Mouse (Mus musculus): Measurements from ENCODE around the gene Olfr603. TPM values are rescaled to one million over a fixed set of nuclear protein-coding genes. Genes with fewer than 3 reads are reported as not detected.
"Not testable (repeated sequence)": the region's sequence is repeated elsewhere in the genome, so short reads cannot be mapped to it uniquely, and the experiment has no call there.

The Olfr603 gene
- polyA plus RNA-seq (2016; fragmentation: Nextera tagmentation; extraction: Ambion mirVana), result not detected in 2 replicates

GRCm38 (mm10) chr7:103386077-103386476 is at the start of gene Olfr603:
Gene Olfr603, minus strand, starts transcription at chr7:103386177.
- no peak for ATAC-seq (ENCODE audit: insufficient number of reproducible peaks, insufficient read depth, low FRiP score, low TSS enrichment)
- no peaks in the 10 kb centered on the region for H3K27me3 ChIP-seq
- no peak within 1 kb of the TSS for H3K4me3 ChIP-seq
- no peak within 1 kb of the TSS for H3K27ac ChIP-seq
- no peaks in the 10 kb centered on the region for H3K4me1 ChIP-seq
- no peak within 1 kb of the TSS for H3K9ac ChIP-seq
- H3K36me3 ChIP-seq, result no peaks in the 10 kb centered on the region
- H3K4me2 ChIP-seq (replicated peaks), result no peak within 1 kb of the TSS
- no peaks in the 10 kb centered on the region for H3K9me3 ChIP-seq

- H3K9ac ChIP-seq; H3K4me1 ChIP-seq; H3K27me3 ChIP-seq; H3K27ac ChIP-seq; H3K4me3 ChIP-seq; ATAC-seq (ENCODE audit: insufficient number of reproducible peaks, insufficient read depth, low FRiP score, low TSS enrichment); H3K36me3 ChIP-seq; H3K9me3 ChIP-seq; H3K4me2 ChIP-seq (replicated peaks): not testable (repeated sequence)
- WGBS, result 40% methylated on average over 1 of the region's 1 CpGs
Measured at GRCm38 (mm10) chr7:103414772-103415171, 28.8 kb upstream of the Olfr603 start, which contains the start of gene Usp17lc. Gene Usp17lc, plus strand, starts transcription at chr7:103415072.

DNA sequence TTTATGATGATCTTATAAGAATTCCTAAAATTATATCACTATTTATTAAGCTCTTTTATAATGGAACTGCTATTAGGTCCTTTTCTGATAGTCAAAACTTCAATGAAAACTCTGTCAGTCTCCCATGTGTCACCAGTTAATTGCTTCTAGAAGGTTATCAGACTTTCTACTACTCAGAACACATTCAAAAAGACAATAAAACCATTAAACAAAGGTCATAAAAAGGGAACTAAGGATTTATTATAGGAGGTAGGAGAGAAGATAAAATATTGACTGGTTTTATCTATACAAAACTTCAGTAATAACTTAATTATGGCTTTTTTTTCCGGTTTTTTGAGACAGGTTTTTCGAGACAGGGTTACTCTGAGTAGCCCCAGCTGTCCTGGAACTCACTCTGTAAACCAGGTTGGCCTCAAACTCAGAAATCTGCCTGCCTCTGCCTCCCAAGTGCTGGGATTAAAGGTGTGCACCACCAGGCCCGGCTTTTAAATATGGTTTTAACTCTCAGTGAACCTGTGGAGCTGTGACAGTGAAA is 20.6 kb upstream of the Olfr603 start:
- not testable (repeated sequence) for H3K27me3 ChIP-seq; H3K27ac ChIP-seq; H3K4me1 ChIP-seq; H3K9ac ChIP-seq; H3K4me2 ChIP-seq (replicated peaks); H3K4me3 ChIP-seq; ATAC-seq (ENCODE audit: insufficient number of reproducible peaks, insufficient read depth, low FRiP score, low TSS enrichment); H3K36me3 ChIP-seq; H3K9me3 ChIP-seq
- 80% methylated on average over 3 of the region's 3 CpGs for WGBS

DNA sequence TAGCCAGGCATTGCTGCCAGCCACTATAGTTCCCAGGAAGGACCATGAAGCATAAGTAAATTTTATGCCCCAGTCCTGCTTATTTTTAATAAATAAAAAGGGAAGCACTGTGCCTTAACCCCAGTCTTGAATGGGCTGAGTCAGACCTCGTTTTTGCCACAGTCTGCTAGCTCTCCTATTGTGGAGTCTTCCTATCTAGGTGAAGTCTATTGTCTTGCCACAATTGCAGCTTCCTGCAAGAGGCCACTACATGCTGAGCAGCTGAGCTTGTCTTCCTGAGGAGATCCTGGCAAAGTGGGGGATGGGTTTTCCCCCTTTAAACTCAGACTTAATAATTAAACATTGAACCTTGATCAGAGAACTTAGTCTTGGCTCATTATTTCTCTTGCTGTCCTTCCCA is 13.0 kb upstream of the Olfr603 start:
- 9% methylated on average over 1 of the region's 1 CpGs for WGBS
- H3K9me3 ChIP-seq, result no peaks in the 10 kb centered on the region
- H3K4me2 ChIP-seq (replicated peaks), result no peak overlapping the region
- H3K27me3 ChIP-seq, result no peaks in the 10 kb centered on the region
- H3K27ac ChIP-seq, result no peak overlapping the region
- no peak for ATAC-seq (ENCODE audit: insufficient number of reproducible peaks, insufficient read depth, low FRiP score, low TSS enrichment)
- H3K9ac ChIP-seq, result no peak overlapping the region
- no peaks in the 10 kb centered on the region for H3K36me3 ChIP-seq
- H3K4me1 ChIP-seq, result no peaks in the 10 kb centered on the region
- H3K4me3 ChIP-seq, result no peak overlapping the region

DNA sequence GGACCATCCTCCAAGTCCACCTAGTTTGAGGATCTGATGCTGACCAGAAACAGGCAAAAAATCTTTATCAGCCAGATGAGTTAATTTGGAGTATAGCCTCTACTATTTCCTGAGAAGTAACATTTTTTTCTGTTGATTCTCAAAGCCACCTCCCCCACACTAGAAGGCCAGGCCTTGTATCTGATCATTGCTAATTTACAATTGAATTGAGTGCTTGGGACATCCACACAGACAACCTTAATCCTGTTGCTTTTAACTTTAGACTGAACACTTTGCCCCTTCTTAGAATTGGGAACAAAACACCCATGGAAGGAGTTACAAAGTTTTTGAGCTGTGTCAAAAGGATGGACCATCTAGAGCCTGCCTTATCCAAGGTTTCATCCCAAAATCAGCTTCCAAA is 11.8 kb upstream of the Olfr603 start:
- H3K9me3 ChIP-seq, result no peaks in the 10 kb centered on the region
- no peaks in the 10 kb centered on the region for H3K4me1 ChIP-seq
- no peak overlapping the region for H3K9ac ChIP-seq
- no peak overlapping the region for H3K27ac ChIP-seq
- no peak for ATAC-seq (ENCODE audit: insufficient number of reproducible peaks, insufficient read depth, low FRiP score, low TSS enrichment)
- H3K36me3 ChIP-seq, result no peaks in the 10 kb centered on the region
- no peaks in the 10 kb centered on the region for H3K27me3 ChIP-seq
- no peak overlapping the region for H3K4me3 ChIP-seq
- H3K4me2 ChIP-seq (replicated peaks), result no peak overlapping the region

DNA sequence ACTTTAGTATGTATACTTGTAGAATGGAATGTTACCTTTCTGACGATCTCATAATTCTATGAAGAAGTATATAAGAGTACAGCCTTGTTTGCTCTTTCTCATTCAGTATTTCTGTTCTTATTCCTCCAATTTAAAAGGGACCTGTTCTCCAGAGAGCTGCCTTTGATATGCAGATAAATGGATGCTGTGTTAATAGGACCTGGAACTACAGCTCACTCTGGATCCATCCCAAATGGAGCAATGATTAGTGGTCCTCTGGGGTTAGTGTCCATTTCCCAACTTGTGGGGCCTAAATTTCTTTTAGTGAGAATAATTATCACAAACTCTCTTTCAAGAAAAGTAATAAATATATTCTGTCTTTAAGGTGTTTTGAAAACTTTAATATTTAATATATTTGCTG is 23.4 kb downstream of the Olfr603 start, which contains the start of gene Olfr601:
Olfr601 (minus strand) TSS at position 101 of the 400 bp plus-strand sequence.
- H3K4me2 ChIP-seq (replicated peaks), result no peak within 1 kb of the TSS
- no peak within 1 kb of the TSS for H3K27ac ChIP-seq
- ATAC-seq (ENCODE audit: insufficient number of reproducible peaks, insufficient read depth, low FRiP score, low TSS enrichment), result no peak
- WGBS, result 77% methylated on average over 1 of the region's 1 CpGs
- no peaks in the 10 kb centered on the region for H3K36me3 ChIP-seq
- no peaks in the 10 kb centered on the region for H3K27me3 ChIP-seq
- no peak within 1 kb of the TSS for H3K9ac ChIP-seq
- no peaks in the 10 kb centered on the region for H3K9me3 ChIP-seq
- no peak within 1 kb of the TSS for H3K4me3 ChIP-seq
- no peaks in the 10 kb centered on the region for H3K4me1 ChIP-seq

DNA sequence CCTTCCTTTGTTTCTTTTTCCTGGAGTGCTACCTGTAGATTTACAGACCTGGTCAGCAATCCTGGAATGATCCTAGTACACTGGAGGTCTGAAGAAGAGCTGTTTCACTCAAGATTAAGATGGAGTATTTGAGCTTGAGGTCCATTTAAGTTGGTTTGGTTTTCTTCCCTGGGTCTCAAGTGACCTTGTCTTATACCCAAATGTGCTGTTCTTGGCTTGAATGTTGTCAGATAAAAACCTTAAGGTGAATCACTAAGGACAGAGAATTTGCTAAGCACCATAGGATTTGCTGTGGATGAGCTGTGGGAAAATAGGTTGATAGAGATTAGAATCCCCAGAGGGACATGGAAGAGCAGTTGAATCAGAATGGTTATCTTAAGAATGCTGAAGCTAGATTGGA is 36.4 kb downstream of the Olfr603 start, which contains the start of gene Olfr600:
Olfr600 (minus strand) TSS at position 101 of the 400 bp plus-strand sequence.
- no peak within 1 kb of the TSS for H3K27ac ChIP-seq
- H3K9ac ChIP-seq, result no peak within 1 kb of the TSS
- no peaks in the 10 kb centered on the region for H3K9me3 ChIP-seq
- H3K4me1 ChIP-seq, result no peaks in the 10 kb centered on the region
- H3K4me2 ChIP-seq (replicated peaks), result no peak within 1 kb of the TSS
- no peak within 1 kb of the TSS for H3K4me3 ChIP-seq
- no peak for ATAC-seq (ENCODE audit: insufficient number of reproducible peaks, insufficient read depth, low FRiP score, low TSS enrichment)
- no peaks in the 10 kb centered on the region for H3K27me3 ChIP-seq
- no peaks in the 10 kb centered on the region for H3K36me3 ChIP-seq

DNA sequence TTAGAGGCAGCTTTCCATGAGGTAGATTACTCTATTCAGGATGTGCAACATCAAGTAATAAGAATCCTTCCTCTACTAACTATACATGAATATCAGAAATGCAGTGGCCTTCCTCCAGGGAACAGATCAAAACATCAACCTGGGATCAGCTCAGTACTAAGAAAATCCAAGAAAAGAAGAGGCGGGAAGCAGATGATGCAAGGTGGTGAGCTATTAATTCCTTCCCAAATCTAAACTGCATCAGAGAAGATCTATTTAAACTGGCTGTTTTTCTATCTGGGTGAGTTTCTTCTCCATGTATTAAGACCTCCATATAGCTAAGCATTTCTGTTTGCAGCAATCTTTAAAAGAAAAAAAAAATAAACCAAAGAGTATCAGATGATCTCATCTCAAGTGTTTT is 50.4 kb downstream of the Olfr603 start, which contains the start of gene Olfr599:
Olfr599 (plus strand) TSS at position 301 of the 400 bp plus-strand sequence.
- Histone ChIP-seq H3K9ac (no peak within 1 kb of the TSS), H3K27ac (no peak within 1 kb of the TSS), H3K4me3 (no peak within 1 kb of the TSS), H3K9me3 (no peaks in the 10 kb centered on the region), H3K4me1 (no peaks in the 10 kb centered on the region), H3K27me3 (no peaks in the 10 kb centered on the region), H3K4me2 (replicated peaks) (no peak within 1 kb of the TSS), H3K36me3 (no peaks in the 10 kb centered on the region)
- whole genome bisulfite sequencing, result 83% methylated on average over 1 of the region's 1 CpGs
- no peak for ATAC-seq (ENCODE audit: insufficient number of reproducible peaks, insufficient read depth, low FRiP score, low TSS enrichment)

Small RNAs within 50 kb of the gene (microRNA-seq; reads per million reads assigned to microRNA genes)
- not detected for gene Gm25774

Other genes starting within 250 kb of the Olfr603 start
- gene Olfr588-ps1, start 245.3 kb downstream of the Olfr603 start, polyA plus RNA-seq (2016; fragmentation: Nextera tagmentation; extraction: Ambion mirVana), result not detected in 2 replicates
- not detected in 2 replicates for gene Olfr589, start 229.8 kb downstream of the Olfr603 start, polyA plus RNA-seq (2016; fragmentation: Nextera tagmentation; extraction: Ambion mirVana)
- not detected in 2 replicates for gene Olfr591, start 207.8 kb downstream of the Olfr603 start, polyA plus RNA-seq (2016; fragmentation: Nextera tagmentation; extraction: Ambion mirVana)
- gene Olfr592, start 201.4 kb downstream of the Olfr603 start, polyA plus RNA-seq (2016; fragmentation: Nextera tagmentation; extraction: Ambion mirVana), result not detected in 2 replicates
- not detected in 2 replicates for gene Olfr593, start 174.3 kb downstream of the Olfr603 start, polyA plus RNA-seq (2016; fragmentation: Nextera tagmentation; extraction: Ambion mirVana)
- gene Olfr594, start 169.2 kb downstream of the Olfr603 start, polyA plus RNA-seq (2016; fragmentation: Nextera tagmentation; extraction: Ambion mirVana), result not detected in 2 replicates
- gene Usp17ld, start 133.7 kb downstream of the Olfr603 start, polyA plus RNA-seq (2016; fragmentation: Nextera tagmentation; extraction: Ambion mirVana), result not detected in 2 replicates
- not detected in 2 replicates for gene Olfr596, start 80.5 kb downstream of the Olfr603 start, polyA plus RNA-seq (2016; fragmentation: Nextera tagmentation; extraction: Ambion mirVana)
- not detected in 2 replicates for gene Olfr597, start 69.9 kb downstream of the Olfr603 start, polyA plus RNA-seq (2016; fragmentation: Nextera tagmentation; extraction: Ambion mirVana)
- gene Olfr598, start 62.6 kb downstream of the Olfr603 start, polyA plus RNA-seq (2016; fragmentation: Nextera tagmentation; extraction: Ambion mirVana), result not detected in 2 replicates
- gene Olfr599, start 50.3 kb downstream of the Olfr603 start, polyA plus RNA-seq (2016; fragmentation: Nextera tagmentation; extraction: Ambion mirVana), result not detected in 2 replicates
- gene Olfr600, start 36.5 kb downstream of the Olfr603 start, polyA plus RNA-seq (2016; fragmentation: Nextera tagmentation; extraction: Ambion mirVana), result not detected in 2 replicates
- not detected in 2 replicates for gene Olfr601, start 23.5 kb downstream of the Olfr603 start, polyA plus RNA-seq (2016; fragmentation: Nextera tagmentation; extraction: Ambion mirVana)
- gene Usp17lc, start 28.9 kb upstream of the Olfr603 start, polyA plus RNA-seq (2016; fragmentation: Nextera tagmentation; extraction: Ambion mirVana), result not detected in 2 replicates
- gene Olfr605, start 59.3 kb upstream of the Olfr603 start, polyA plus RNA-seq (2016; fragmentation: Nextera tagmentation; extraction: Ambion mirVana), result not detected in 2 replicates
- not detected in 2 replicates for gene Olfr606, start 62.9 kb upstream of the Olfr603 start, polyA plus RNA-seq (2016; fragmentation: Nextera tagmentation; extraction: Ambion mirVana)
- not detected in 2 replicates for gene Olfr607, start 78.0 kb upstream of the Olfr603 start, polyA plus RNA-seq (2016; fragmentation: Nextera tagmentation; extraction: Ambion mirVana)
- gene Olfr608, start 83.7 kb upstream of the Olfr603 start, polyA plus RNA-seq (2016; fragmentation: Nextera tagmentation; extraction: Ambion mirVana), result not detected in 2 replicates
- gene Olfr609, start 111.9 kb upstream of the Olfr603 start, polyA plus RNA-seq (2016; fragmentation: Nextera tagmentation; extraction: Ambion mirVana), result not detected in 2 replicates
- not detected in 2 replicates for gene Olfr610, start 125.9 kb upstream of the Olfr603 start, polyA plus RNA-seq (2016; fragmentation: Nextera tagmentation; extraction: Ambion mirVana)
- not detected in 2 replicates for gene Olfr611, start 134.7 kb upstream of the Olfr603 start, polyA plus RNA-seq (2016; fragmentation: Nextera tagmentation; extraction: Ambion mirVana)
- gene Olfr612, start 156.5 kb upstream of the Olfr603 start, polyA plus RNA-seq (2016; fragmentation: Nextera tagmentation; extraction: Ambion mirVana), result not detected in 2 replicates
- gene Olfr613, start 161.9 kb upstream of the Olfr603 start, polyA plus RNA-seq (2016; fragmentation: Nextera tagmentation; extraction: Ambion mirVana), result not detected in 2 replicates
- gene Olfr615, start 169.9 kb upstream of the Olfr603 start, polyA plus RNA-seq (2016; fragmentation: Nextera tagmentation; extraction: Ambion mirVana), result not detected in 2 replicates
- gene Olfr616, start 183.0 kb upstream of the Olfr603 start, polyA plus RNA-seq (2016; fragmentation: Nextera tagmentation; extraction: Ambion mirVana), result not detected in 2 replicates
- gene Olfr617, start 186.9 kb upstream of the Olfr603 start, polyA plus RNA-seq (2016; fragmentation: Nextera tagmentation; extraction: Ambion mirVana), result 0.15 TPM in 1 of 2 replicates, not detected in the other
- not detected in 2 replicates for gene Olfr618, start 203.9 kb upstream of the Olfr603 start, polyA plus RNA-seq (2016; fragmentation: Nextera tagmentation; extraction: Ambion mirVana)
- not detected in 2 replicates for gene Olfr619, start 214.4 kb upstream of the Olfr603 start, polyA plus RNA-seq (2016; fragmentation: Nextera tagmentation; extraction: Ambion mirVana)
- gene Olfr620, start 226.4 kb upstream of the Olfr603 start, polyA plus RNA-seq (2016; fragmentation: Nextera tagmentation; extraction: Ambion mirVana), result not detected in 2 replicates

All from embryonic facial prominence, embryonic 12.5 days (tissue).